Mouse (Mus musculus) CH12.LX (cell line): ENCODE results near the gene Atl3. TPM values are rescaled to one million over a fixed set of nuclear protein-coding genes. Genes with fewer than 3 reads are reported as not detected.

Experiments used
- DNase-seq: peaks from one replicate; pipeline ENCODE4 v3.0.0-alpha.2; 2013; ENCODE audit errors: extremely low read depth
- H3K27ac ChIP-seq: 2 replicates; pipeline ENCODE4 v1.5.1; 2012; ENCODE audit warnings: low read depth, mild to moderate bottlenecking, control low read depth, moderate library complexity; ENCODE audit not compliant: insufficient read depth
- H3K27me3 ChIP-seq: replicated peaks from 2 replicates; pipeline ENCODE3; 2012; ENCODE audit warnings: inconsistent platforms
- H3K36me3 ChIP-seq, 2 experiments: replicated peaks in 1 of 2; 2 replicates each; pipeline versions ENCODE3 to v1.6.1; 2012; ENCODE audit warnings: inconsistent platforms in 1 of 2, low read length in 1 of 2, mild to moderate bottlenecking in 1 of 2, mixed read lengths in 1 of 2, moderate library complexity in 1 of 2; ENCODE audit not compliant: control insufficient read depth in 1 of 2, insufficient read depth in 1 of 2
- H3K4me1 ChIP-seq, 2 experiments: 2 replicates each; pipeline ENCODE4 v1.6.1; 2012; ENCODE audit warnings: inconsistent platforms in 1 of 2, moderate library complexity in 1 of 2; ENCODE audit not compliant: insufficient read depth in 2 of 2, control insufficient read depth in 1 of 2
- H3K4me2 ChIP-seq: 2 replicates; pipeline ENCODE4 v1.6.1; 2012; ENCODE audit warnings: low read depth, mild to moderate bottlenecking, control low read depth; ENCODE audit not compliant: poor library complexity, insufficient read depth, severe bottlenecking
- H3K4me3 ChIP-seq, 3 experiments: fragments of 150-350 bp in 1 of 3; sonication (generic) in 1 of 3; replicated peaks in 1 of 3; 2 replicates each; pipeline versions ENCODE3 to v1.5.1; 2011 to 2012; ENCODE audit warnings: low read depth in 2 of 3, low read length in 2 of 3, mild to moderate bottlenecking in 2 of 3, moderate library complexity in 2 of 3, control low read depth in 1 of 3, improper control_type of control experiment in 1 of 3, inconsistent platforms in 1 of 3, mixed read lengths in 1 of 3; ENCODE audit not compliant: poor library complexity in 1 of 3
- H3K79me2 ChIP-seq: replicated peaks from 2 replicates; pipeline ENCODE4 v1.6.1; 2012; ENCODE audit warnings: mild to moderate bottlenecking, moderate library complexity; ENCODE audit not compliant: control insufficient read depth, poor library complexity, insufficient read depth, severe bottlenecking; ENCODE audit errors: extremely low read depth
- H3K9ac ChIP-seq: 2 replicates; pipeline ENCODE4 v1.6.1; 2012; ENCODE audit warnings: low read depth, mild to moderate bottlenecking, control low read depth, moderate library complexity; ENCODE audit not compliant: insufficient read depth
- H3K9me3 ChIP-seq: replicated peaks from 2 replicates; pipeline ENCODE3; 2012; ENCODE audit warnings: low read length, inconsistent platforms, mixed read lengths
- BHLHE40 ChIP-seq: IDR thresholded peaks from 2 replicates; pipeline ENCODE4 v1.6.1; 2011; ENCODE audit warnings: mild to moderate bottlenecking, low read depth, low read length, improper control_type of control experiment
- ELF1 ChIP-seq: IDR thresholded peaks from 2 replicates; pipeline ENCODE4 v1.6.1; 2014; ENCODE audit warnings: low read depth, mild to moderate bottlenecking, inconsistent platforms, low read length, improper control_type of control experiment
- ETS1 ChIP-seq: conservative IDR thresholded peaks from 2 replicates; pipeline ENCODE4 v1.6.1; 2012; ENCODE audit warnings: low read depth, mild to moderate bottlenecking, inconsistent platforms, low read length, improper control_type of control experiment, moderate library complexity
- HCFC1 ChIP-seq: IDR thresholded peaks from 2 replicates; pipeline ENCODE4 v1.6.1; 2012; ENCODE audit warnings: low read depth, mild to moderate bottlenecking, inconsistent platforms, low read length, improper control_type of control experiment
- IRF4 ChIP-seq: IDR thresholded peaks from 2 replicates; pipeline ENCODE4 v1.6.1; 2014; ENCODE audit warnings: low read depth, mild to moderate bottlenecking, inconsistent platforms, low read length, improper control_type of control experiment
- JUN ChIP-seq: IDR thresholded peaks from 2 replicates; pipeline ENCODE4 v1.6.1; 2011; ENCODE audit warnings: low read depth, mild to moderate bottlenecking, low read length, improper control_type of control experiment, moderate library complexity; ENCODE audit not compliant: insufficient read depth
- JUND ChIP-seq: conservative IDR thresholded peaks from 2 replicates; pipeline ENCODE4 v1.6.1; 2011; ENCODE audit warnings: low read depth, low read length, improper control_type of control experiment
- MAX ChIP-seq: IDR thresholded peaks from 2 replicates; pipeline ENCODE4 v1.6.1; 2011; ENCODE audit warnings: low read length, improper control_type of control experiment
- MAZ ChIP-seq: IDR thresholded peaks from 2 replicates; pipeline ENCODE4 v1.6.1; 2012; ENCODE audit warnings: low read depth, mild to moderate bottlenecking, inconsistent platforms, low read length, improper control_type of control experiment, moderate library complexity
- MXI1 ChIP-seq: IDR thresholded peaks from 2 replicates; pipeline ENCODE4 v1.6.1; 2011; ENCODE audit warnings: mild to moderate bottlenecking, low read depth, low read length, improper control_type of control experiment
- MYC ChIP-seq: IDR thresholded peaks from 2 replicates; pipeline ENCODE4 v1.6.1; 2011; ENCODE audit warnings: low read depth, mild to moderate bottlenecking, improper control_type of control experiment, low read length
- NELFE ChIP-seq: IDR thresholded peaks from 2 replicates; pipeline ENCODE4 v1.6.1; 2011; ENCODE audit warnings: low read depth, low read length, improper control_type of control experiment
- NRF1 ChIP-seq: IDR thresholded peaks from 2 replicates; pipeline ENCODE4 v1.6.1; 2014; ENCODE audit warnings: low read depth, mild to moderate bottlenecking, inconsistent platforms, low read length, improper control_type of control experiment, moderate library complexity
- PAX5 ChIP-seq: IDR thresholded peaks from 2 replicates; pipeline ENCODE4 v1.6.1; 2012; ENCODE audit warnings: low read length, inconsistent platforms, mixed read lengths
- POLR2A ChIP-seq: IDR thresholded peaks from 2 replicates; pipeline ENCODE4 v1.6.1; 2011; ENCODE audit warnings: low read depth, mild to moderate bottlenecking, improper control_type of control experiment, low read length
- POLR2AphosphoS2 ChIP-seq: IDR thresholded peaks from 2 replicates; pipeline ENCODE4 v1.6.1; 2011; ENCODE audit warnings: low read depth, low read length, improper control_type of control experiment
- RAD21 ChIP-seq: IDR thresholded peaks from 2 replicates; pipeline ENCODE4 v1.6.1; 2011; ENCODE audit warnings: low read depth, mild to moderate bottlenecking, low read length, improper control_type of control experiment, moderate library complexity
- RCOR1 ChIP-seq: conservative IDR thresholded peaks from 2 replicates; pipeline ENCODE4 v1.6.1; 2012; ENCODE audit warnings: low read depth, mild to moderate bottlenecking, inconsistent platforms, low read length, improper control_type of control experiment
- TBP ChIP-seq: conservative IDR thresholded peaks from 2 replicates; pipeline ENCODE4 v1.6.1; 2011; ENCODE audit warnings: low read depth, low read length, improper control_type of control experiment
- TCF12 ChIP-seq: IDR thresholded peaks from 2 replicates; pipeline ENCODE4 v1.6.1; 2014; ENCODE audit warnings: low read depth, mild to moderate bottlenecking, inconsistent platforms, low read length, improper control_type of control experiment
- UBTF ChIP-seq: IDR thresholded peaks from 2 replicates; pipeline ENCODE4 v1.6.1; 2012; ENCODE audit warnings: low read depth, mild to moderate bottlenecking, inconsistent platforms, low read length, improper control_type of control experiment, moderate library complexity
- USF1 ChIP-seq: IDR thresholded peaks from 2 replicates; pipeline ENCODE4 v1.6.1; 2014; ENCODE audit warnings: low read depth, mild to moderate bottlenecking, inconsistent platforms, low read length, improper control_type of control experiment
- USF2 ChIP-seq: conservative IDR thresholded peaks from 2 replicates; pipeline ENCODE4 v1.6.1; 2011; ENCODE audit warnings: low read depth, low read length, improper control_type of control experiment
- ZC3H11A ChIP-seq: IDR thresholded peaks from 2 replicates; pipeline ENCODE4 v1.6.1; 2012; ENCODE audit warnings: low read depth, mild to moderate bottlenecking, inconsistent platforms, low read length, improper control_type of control experiment
- ZKSCAN1 ChIP-seq: IDR thresholded peaks from 2 replicates; pipeline ENCODE4 v1.6.1; 2012; ENCODE audit warnings: low read depth, inconsistent platforms, low read length, improper control_type of control experiment, borderline replicate concordance
- ZMIZ1 ChIP-seq: IDR thresholded peaks from 2 replicates; pipeline ENCODE4 v1.6.1; 2012; ENCODE audit warnings: low read depth, mild to moderate bottlenecking, inconsistent platforms, low read length, improper control_type of control experiment
- dilution Hi-C: fragments of 300-500 bp; cut with MboI; formaldehyde crosslinking; loops from 2 replicates; pipeline ENCODE4 v1.14.3; 2020; ENCODE audit warnings: low sequenced_read_pairs; ENCODE audit not compliant: extremely low pct_unique_long_range_greater_than_20kb, extremely low pct_ligation_motif_present
- in situ Hi-C: fragments of 300-500 bp; cut with MboI; formaldehyde crosslinking; loops from 3 replicates; pipeline ENCODE4 v1.14.3; 2019; ENCODE audit warnings: low sequenced_read_pairs, low pct_ligation_motif_present, low pct_unique_long_range_greater_than_20kb, mixed read lengths
- polyA plus RNA-seq: library from polyadenylated mRNA; unstranded; fragments of >175 nt; gene quantifications from 2 replicates; pipeline ENCODE4 v1.2.1, GENCODE M21; 2012; ENCODE audit warnings: low read depth; ENCODE audit not compliant: insufficient read length
- total RNA-seq, 2 experiments: library from RNA; depleted of rRNA; stranded (reverse); fragments of 300-350 nt in 1 of 2; fragments of >200 nt in 1 of 2; gene quantifications; 2 replicates each; pipeline ENCODE4 v1.2.3; 2012 to 2014

Gene Atl3
- total and polyA plus RNA-seq, 3 experiments: 9.2 to 17.5 (median 14.3) TPM

- Histone ChIP-seq H3K4me3 (no peak overlapping the region), H3K9ac (no peak overlapping the region), H3K79me2 (no peaks in the 10 kb centered on the region), H3K36me3 (peaks cover 6 to 49% of the 10 kb centered on the region in 2 experiments), H3K4me2 (no peak overlapping the region), H3K27me3 (no peaks in the 10 kb centered on the region), H3K4me1 (peaks cover 0 to 16% of the 10 kb centered on the region in 2 experiments; a peak in 2 of 4 replicates), H3K27ac (no peak overlapping the region), H3K9me3 (no peaks in the 10 kb centered on the region)
- in situ Hi-C loops: no loop called here
- no peak for TF ChIP-seq MAX
- TF ChIP-seq USF1: no peak
- TF ChIP-seq JUN: no peak
- TF ChIP-seq HCFC1: no peak
- no peak for TF ChIP-seq TBP
- no peak for DNase-seq
- dilution Hi-C loops: no loop called here
These were observed 22.6 kb downstream of the Atl3 start for GRCm38 (mm10) chr19:7516437-7516836.

DNA sequence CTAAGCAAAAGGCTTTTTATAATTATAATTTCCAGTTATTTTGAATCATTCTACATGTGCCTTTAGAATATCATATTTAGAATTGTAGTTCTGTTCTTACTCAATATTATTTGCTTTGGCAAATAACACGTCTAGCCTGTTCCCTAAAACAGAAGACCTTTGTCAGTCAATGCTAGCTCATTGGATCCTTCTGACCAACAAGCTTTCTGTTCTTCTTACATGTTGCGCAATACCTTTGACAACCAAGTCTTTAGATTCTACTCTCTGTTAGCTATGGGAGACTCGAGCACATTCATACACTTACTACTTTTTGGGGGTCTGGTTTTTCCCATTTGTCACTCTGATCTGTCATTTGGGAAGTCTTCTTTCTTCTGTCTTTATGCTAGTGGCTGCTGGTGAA is 27.8 kb downstream of the Atl3 start:
- in situ Hi-C loops (no loop called here), dilution Hi-C loops (no loop called here)
- Histone ChIP-seq H3K9ac (no peak overlapping the region), H3K9me3 (peaks cover 2% of the 10 kb centered on the region), H3K4me3 (no peak overlapping the region), H3K27me3 (no peaks in the 10 kb centered on the region), H3K79me2 (no peaks in the 10 kb centered on the region), H3K36me3 (peaks cover 12 to 67% of the 10 kb centered on the region in 2 experiments), H3K4me1 (peaks cover 0 to 6% of the 10 kb centered on the region in 2 experiments; a peak in 2 of 4 replicates), H3K4me2 (no peak overlapping the region), H3K27ac (no peak overlapping the region)
- no peak for TF ChIP-seq NELFE
- no peak for TF ChIP-seq ZMIZ1
- no peak for TF ChIP-seq UBTF
- no peak for TF ChIP-seq MYC
- TF ChIP-seq MXI1: no peak
- TF ChIP-seq NRF1: no peak
- TF ChIP-seq RAD21: no peak
- no peak for TF ChIP-seq IRF4
- TF ChIP-seq POLR2A: no peak
- TF ChIP-seq JUN: no peak
- TF ChIP-seq TBP: no peak
- TF ChIP-seq TCF12: no peak
- DNase-seq: no peak

DNA sequence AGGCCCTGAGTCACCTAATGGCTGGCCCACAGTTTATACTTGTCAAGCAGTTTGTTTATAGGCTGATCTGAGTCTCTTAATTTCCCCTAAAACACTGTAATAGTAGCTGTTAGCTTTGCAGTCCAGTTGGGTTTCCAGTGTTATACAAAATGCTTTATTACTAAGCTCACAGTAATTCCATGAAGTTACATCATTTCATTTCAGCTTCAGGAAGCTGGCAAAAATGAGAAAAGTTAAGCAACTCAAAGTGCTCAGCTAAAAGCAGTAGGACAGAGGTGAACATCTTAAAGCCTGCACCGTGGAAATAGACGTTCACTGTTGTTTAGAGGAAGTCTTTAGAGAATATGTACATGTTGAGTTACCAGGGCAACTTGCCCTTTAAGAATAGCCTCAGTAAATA is 29.0 kb downstream of the Atl3 start:
- Histone ChIP-seq H3K4me3 (no peak overlapping the region), H3K4me1 (no peaks in the 10 kb centered on the region), H3K4me2 (no peak overlapping the region), H3K79me2 (no peaks in the 10 kb centered on the region), H3K27ac (no peak overlapping the region), H3K9ac (no peak overlapping the region), H3K9me3 (peaks cover 2% of the 10 kb centered on the region), H3K36me3 (peaks cover 12 to 65% of the 10 kb centered on the region in 2 experiments), H3K27me3 (no peaks in the 10 kb centered on the region)
- DNase-seq: no peak
- TF ChIP-seq MYC: no peak
- TF ChIP-seq NRF1: no peak
- TF ChIP-seq POLR2AphosphoS2: no peak
- no peak for TF ChIP-seq ETS1
- TF ChIP-seq BHLHE40: no peak
- TF ChIP-seq ZKSCAN1: no peak
- TF ChIP-seq JUND: no peak
- no peak for TF ChIP-seq UBTF
- no peak for TF ChIP-seq ELF1
- no peak for TF ChIP-seq MAZ
- no peak for TF ChIP-seq PAX5
- TF ChIP-seq RAD21: no peak
- TF ChIP-seq ZC3H11A: no peak
- no peak for TF ChIP-seq RCOR1
- no peak for TF ChIP-seq USF2
- no peak for TF ChIP-seq TCF12
- no peak for TF ChIP-seq MAX
- TF ChIP-seq IRF4: no peak
- TF ChIP-seq NELFE: no peak
- dilution Hi-C loops (no loop called here), in situ Hi-C loops (no loop called here)
